Mouse (Mus musculus) lung, postnatal 25 days (tissue): ENCODE data around the gene Cyp4f17.
A peak's percentile ranks its signal among the peaks of the same experiment; 100 is the strongest.
"Not testable (repeated sequence)": the region's sequence is repeated elsewhere in the genome, so short reads cannot be mapped to it uniquely, and the experiment has no call there.

Experiments
- DNase-seq: peaks from one replicate; pipeline ENCODE4 v3.0.0; 2022; ENCODE audit warnings: low spot score

The Cyp4f17 gene

GRCm38 (mm10) chr17:32505851-32506728 is at the start of gene Cyp4f17:
TSS of gene Cyp4f17 (plus strand) at chr17:32506050.
- peak; percentile 22 for DNase-seq

- no peak for DNase-seq
These were observed 37.4 kb upstream of the Cyp4f17 start for GRCm38 (mm10) chr17:32468494-32468893.

GRCm38 (mm10) chr17:32470795-32471194 is 35.1 kb upstream of the Cyp4f17 start:
- DNase-seq: no peak

- DNase-seq: no peak
These were observed 33.7 kb upstream of the Cyp4f17 start for GRCm38 (mm10) chr17:32472176-32472575.

GRCm38 (mm10) chr17:32474954-32475560 is 30.8 kb upstream of the Cyp4f17 start:
- DNase-seq: no peak

- DNase-seq: no peak
These were observed 28.6 kb upstream of the Cyp4f17 start for GRCm38 (mm10) chr17:32477204-32477603.

GRCm38 (mm10) chr17:32478727-32479126 is 27.1 kb upstream of the Cyp4f17 start:
- no peak for DNase-seq

GRCm38 (mm10) chr17:32479554-32480506 is 26.0 kb upstream of the Cyp4f17 start:
- DNase-seq: no peak

- DNase-seq: no peak
These were observed 24.1 kb upstream of the Cyp4f17 start for GRCm38 (mm10) chr17:32481766-32482165.

GRCm38 (mm10) chr17:32483200-32483599 is 22.6 kb upstream of the Cyp4f17 start:
- peak; percentile 85 for DNase-seq

- DNase-seq: peak; percentile 21
These were observed 13.4 kb upstream of the Cyp4f17 start for GRCm38 (mm10) chr17:32492349-32492980.

- DNase-seq: peak; percentile 76
These were observed 11.2 kb upstream of the Cyp4f17 start for GRCm38 (mm10) chr17:32494601-32495000.

- DNase-seq: not testable (repeated sequence)
These were observed 5.3 kb upstream of the Cyp4f17 start for GRCm38 (mm10) chr17:32500511-32500910.

GRCm38 (mm10) chr17:32501051-32501450 is 4.8 kb upstream of the Cyp4f17 start:
- no peak for DNase-seq

GRCm38 (mm10) chr17:32503111-32503510 is 2.7 kb upstream of the Cyp4f17 start:
- DNase-seq: no peak

GRCm38 (mm10) chr17:32506729-32507245 is 937 bp downstream of the Cyp4f17 start:
- DNase-seq: no peak

GRCm38 (mm10) chr17:32516126-32516525 is 10.3 kb downstream of the Cyp4f17 start:
- DNase-seq: no peak

- DNase-seq: no peak
These were observed 16.1 kb downstream of the Cyp4f17 start for GRCm38 (mm10) chr17:32521981-32522380.

GRCm38 (mm10) chr17:32522386-32522785 is 16.5 kb downstream of the Cyp4f17 start:
- DNase-seq: no peak

- no peak for DNase-seq
These were observed 17.0 kb downstream of the Cyp4f17 start for GRCm38 (mm10) chr17:32522816-32523215.

- no peak for DNase-seq
These were observed 18.0 kb downstream of the Cyp4f17 start for GRCm38 (mm10) chr17:32523895-32524294.
